Mouse (Mus musculus): Measurements from ENCODE around the gene Inpp5e.

Inpp5e gene

DNA sequence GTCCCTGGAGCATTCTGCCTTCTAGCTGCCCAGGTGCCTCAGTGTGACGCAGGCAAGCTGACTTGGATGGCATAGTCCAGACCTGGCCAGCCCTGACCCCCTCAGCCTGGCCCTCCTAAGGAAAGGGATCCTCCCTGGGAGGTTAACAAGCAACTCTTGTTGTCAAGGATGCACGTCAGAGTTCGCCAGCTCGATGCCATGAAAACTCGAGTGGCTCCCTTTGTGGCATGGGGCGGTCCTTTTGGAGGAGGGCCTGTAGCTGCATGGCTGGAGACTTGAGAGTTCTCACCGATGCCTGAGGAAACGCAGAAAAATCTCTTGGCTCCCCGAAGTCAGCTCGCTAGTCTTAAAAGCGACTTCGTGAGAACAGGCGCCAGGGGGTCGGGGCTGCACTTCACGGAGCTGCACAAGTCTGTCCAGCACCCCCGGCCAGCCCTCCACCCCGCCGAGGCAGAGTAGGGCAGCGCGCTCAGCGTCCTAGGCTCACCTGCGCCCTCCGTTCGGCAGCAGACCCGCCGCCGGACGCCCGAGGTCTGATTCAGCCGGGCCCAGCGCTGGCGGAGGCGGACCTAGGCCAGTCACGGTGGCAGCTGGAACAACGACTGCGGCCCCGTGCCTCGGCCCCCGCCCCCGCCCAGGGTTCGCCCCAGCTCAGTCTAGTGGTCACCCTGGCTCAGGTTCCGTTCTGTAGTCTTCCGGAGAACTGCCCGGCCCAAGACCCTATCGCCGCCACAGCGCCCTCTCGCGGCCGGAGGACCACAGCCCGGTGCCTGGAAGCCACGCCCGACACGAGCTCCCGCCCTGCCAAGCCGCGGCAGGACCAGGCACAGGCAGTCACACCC lies at the start of gene Inpp5e:
Gene Inpp5e (minus strand): TSS at position 689 of the 842 bp plus-strand sequence.
- DNase-seq (ENCODE audit: low spot score in 2 of 2): peak; percentile 81 to 96

GRCm38 (mm10) chr2:26458402-26459124 lies 49.6 kb upstream of the Inpp5e start:
- no peak for DNase-seq (ENCODE audit: low spot score in 2 of 2)

DNA sequence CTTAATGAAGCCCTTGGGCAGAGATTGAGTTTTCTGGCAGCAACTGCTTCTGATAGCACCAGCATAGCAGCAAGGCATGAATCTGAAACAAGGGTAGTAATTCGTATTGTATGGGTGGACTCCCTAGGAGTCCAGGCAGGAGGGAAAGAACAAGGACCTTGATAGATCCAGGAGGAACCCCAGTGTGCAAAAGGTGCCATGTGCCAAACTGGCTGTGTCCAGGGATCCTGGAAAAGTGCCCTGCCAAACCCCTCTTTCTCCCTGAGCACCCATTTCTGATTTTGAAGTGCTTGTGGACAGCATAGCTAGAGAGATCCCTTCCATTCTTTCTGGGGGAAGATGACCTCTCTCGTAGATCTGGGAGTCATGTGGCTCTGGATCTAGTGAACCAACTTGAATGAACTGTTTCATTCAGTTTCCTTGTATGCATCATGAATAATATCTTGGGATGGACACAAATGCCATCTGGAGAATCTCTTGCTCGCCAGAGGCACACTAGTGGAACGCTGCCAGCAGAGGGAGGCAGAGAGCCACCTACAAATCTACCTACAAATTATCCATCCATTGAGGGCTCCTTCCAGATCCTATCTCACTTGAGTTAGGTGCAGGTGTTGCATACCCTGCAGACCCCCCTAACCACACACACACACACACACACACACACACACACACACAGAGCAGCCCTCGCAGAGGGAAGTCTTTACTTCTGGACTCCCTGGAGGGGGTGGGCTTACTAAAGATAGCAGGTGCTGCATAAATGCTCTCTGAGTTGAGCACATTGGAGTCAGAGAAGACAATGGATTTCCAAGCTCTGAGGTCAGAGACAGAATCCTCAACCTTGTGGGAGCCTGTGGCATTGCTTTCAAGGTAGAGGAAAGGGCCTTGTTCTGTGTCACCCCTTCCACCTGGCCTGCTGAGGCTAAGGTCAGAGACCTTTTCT lies 40.4 kb upstream of the Inpp5e start:
- peak in 1 of 2 experiments; percentile 89 for DNase-seq (ENCODE audit: low spot score in 2 of 2)

- DNase-seq (ENCODE audit: low spot score in 2 of 2): no peak
Observed at GRCm38 (mm10) chr2:26447451-26447850, 38.4 kb upstream of the Inpp5e start.

GRCm38 (mm10) chr2:26446671-26447070 lies 37.7 kb upstream of the Inpp5e start:
- no peak for DNase-seq (ENCODE audit: low spot score in 2 of 2)

GRCm38 (mm10) chr2:26445666-26446445 lies 36.9 kb upstream of the Inpp5e start:
- peak; percentile 94 to 95 for DNase-seq (ENCODE audit: low spot score in 2 of 2)

- peak; percentile 98 to 99 for DNase-seq (ENCODE audit: low spot score in 2 of 2)
Observed at GRCm38 (mm10) chr2:26444946-26445665, 36.1 kb upstream of the Inpp5e start, which contains the start of gene Sec16a. Sec16a (minus strand) TSS chr2:26445216.

GRCm38 (mm10) chr2:26444368-26444767 lies 35.4 kb upstream of the Inpp5e start:
- DNase-seq (ENCODE audit: low spot score in 2 of 2): no peak

DNA sequence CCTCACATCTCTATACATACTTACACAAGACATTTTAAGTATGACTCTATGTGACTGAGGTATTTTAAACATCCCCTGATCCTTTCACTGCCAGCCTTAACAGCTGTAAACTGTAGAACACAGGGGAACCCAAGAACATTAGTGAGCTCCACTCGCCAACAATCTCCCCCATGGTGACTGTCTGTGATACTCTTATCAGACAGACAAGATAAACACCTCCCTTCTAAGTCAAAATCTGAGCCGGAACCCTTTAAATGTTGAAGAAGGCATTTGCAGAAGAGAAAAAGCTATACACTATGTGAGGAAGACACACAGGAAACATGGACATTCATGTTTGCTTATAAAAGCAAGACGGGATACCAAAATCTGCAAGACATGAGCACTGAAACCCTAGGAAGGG lies 34.9 kb upstream of the Inpp5e start:
- DNase-seq (ENCODE audit: low spot score in 2 of 2): no peak

DNA sequence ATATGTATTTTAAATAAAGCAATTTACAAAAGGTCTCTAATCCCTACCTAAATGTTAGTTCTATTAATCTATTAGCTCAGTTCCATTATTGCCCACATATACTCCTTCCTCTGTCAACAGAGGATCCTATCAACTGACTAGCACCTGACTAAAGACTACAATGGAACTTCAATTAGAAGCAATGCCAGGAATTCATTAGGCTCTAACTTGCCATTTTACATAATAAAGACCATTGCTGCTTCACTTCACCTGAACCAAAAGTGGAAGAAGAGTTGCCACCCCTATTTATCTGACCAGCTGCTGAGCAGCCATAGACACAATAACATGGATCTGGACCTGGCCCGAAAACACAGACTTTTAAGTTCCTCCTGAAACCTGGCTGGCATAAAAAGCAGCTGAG lies 33.8 kb upstream of the Inpp5e start:
- DNase-seq (ENCODE audit: low spot score in 2 of 2): no peak

DNA sequence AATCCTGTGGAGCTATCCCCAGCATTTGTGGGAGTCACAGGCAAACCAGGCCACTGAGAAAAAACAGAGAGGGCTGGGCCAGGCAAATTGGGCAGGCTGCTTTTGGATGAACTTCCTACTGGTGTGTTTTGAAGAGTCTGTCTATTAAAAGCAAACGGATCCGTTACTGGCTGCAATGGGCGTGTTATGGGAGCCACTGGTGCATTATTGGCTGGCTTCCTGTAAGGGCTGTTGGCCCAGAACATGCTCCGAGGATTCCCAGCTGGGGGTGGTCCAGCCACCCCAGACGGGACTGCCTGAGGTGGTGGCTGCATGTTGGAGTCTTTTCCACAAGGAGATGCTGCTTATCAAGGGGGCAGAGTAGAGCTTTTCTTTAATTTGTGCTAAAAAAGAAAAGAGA lies 32.7 kb upstream of the Inpp5e start:
- DNase-seq (ENCODE audit: low spot score in 2 of 2): no peak

GRCm38 (mm10) chr2:26441261-26441660 lies 32.3 kb upstream of the Inpp5e start:
- no peak for DNase-seq (ENCODE audit: low spot score in 2 of 2)

GRCm38 (mm10) chr2:26439671-26440070 lies 30.7 kb upstream of the Inpp5e start:
- DNase-seq (ENCODE audit: low spot score in 2 of 2): no peak

DNA sequence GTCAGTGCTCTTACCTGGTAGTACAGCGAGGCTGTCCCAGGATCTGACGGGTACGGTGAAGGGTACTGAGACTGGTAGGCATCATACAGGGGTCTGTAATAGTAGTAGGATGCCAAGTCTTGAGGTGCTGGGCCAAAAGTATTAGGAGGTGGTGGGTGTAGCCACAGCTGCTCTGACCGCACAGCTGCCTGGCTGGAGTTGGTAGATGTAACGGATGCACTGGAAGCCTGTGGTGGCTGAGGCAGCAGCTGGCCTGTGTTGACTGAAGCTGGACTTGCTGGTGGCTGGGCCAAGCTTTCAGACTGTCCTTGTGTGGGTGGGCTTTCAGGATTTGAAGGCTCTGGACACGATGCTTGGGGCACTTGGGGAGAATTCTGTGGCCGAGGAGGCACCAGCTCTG lies 29.4 kb upstream of the Inpp5e start:
- no peak for DNase-seq (ENCODE audit: low spot score in 2 of 2)

GRCm38 (mm10) chr2:26437221-26437620 lies 28.2 kb upstream of the Inpp5e start:
- peak in 1 of 2 experiments; percentile 37 for DNase-seq (ENCODE audit: low spot score in 2 of 2)

DNA sequence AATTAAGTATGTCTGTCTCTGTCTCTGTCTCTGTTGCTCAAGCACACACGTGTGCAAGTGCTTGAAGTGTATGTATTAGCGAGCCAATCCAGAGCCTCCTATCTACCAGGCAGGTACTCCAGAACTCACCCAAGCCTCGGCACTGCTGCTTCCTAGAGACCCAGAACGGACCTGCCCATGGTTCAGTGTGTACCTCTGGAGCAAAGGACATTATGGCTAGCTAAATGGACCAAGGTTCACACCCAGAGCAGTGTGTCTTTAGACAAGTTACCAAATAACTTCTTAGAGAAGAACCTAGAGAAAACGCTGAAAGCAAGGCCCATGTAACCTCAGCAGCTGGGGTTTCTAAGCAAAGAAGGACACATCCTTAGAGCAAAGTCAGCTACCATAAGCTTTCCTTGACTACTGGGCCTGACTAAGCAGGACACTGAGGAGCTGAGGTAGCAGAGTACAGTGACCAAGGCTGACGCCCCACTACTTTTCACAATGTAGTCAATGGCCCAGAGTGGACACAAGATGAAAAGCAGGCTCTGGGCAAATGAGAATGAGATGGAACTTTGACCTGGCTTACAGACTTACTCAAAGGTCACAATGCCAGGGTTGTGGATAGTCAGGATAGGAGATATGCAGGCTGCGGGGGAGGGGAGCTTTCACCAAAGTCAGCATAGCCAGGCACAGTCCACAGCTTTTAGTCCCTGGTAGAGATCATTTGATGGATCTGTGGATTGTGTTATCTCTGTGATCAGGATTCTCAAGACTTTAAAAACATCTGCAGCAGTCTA lies 26.0 kb upstream of the Inpp5e start:
- no peak for DNase-seq (ENCODE audit: low spot score in 2 of 2)

DNA sequence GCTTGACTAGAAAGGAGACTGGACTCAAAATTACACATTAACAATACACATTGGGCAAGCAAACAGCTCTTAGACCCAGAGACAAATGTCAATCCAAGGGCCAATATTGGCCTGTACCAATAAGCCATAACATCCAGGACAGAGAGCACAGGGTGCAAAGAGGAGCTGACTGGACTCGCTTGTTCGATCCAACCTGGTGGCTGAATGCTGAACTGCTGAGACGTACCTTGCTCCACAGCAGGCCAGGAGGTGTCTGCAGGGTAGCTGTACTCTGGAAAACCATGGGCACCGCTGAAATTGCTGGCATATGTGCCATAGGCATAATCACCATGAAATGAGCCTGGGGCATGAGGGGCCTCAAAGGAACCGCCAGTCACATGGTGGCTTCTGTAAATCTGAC lies 20.8 kb upstream of the Inpp5e start:
- DNase-seq (ENCODE audit: low spot score in 2 of 2): no peak

- no peak for DNase-seq (ENCODE audit: low spot score in 2 of 2)
Observed at GRCm38 (mm10) chr2:26424541-26424940, 15.5 kb upstream of the Inpp5e start.

DNA sequence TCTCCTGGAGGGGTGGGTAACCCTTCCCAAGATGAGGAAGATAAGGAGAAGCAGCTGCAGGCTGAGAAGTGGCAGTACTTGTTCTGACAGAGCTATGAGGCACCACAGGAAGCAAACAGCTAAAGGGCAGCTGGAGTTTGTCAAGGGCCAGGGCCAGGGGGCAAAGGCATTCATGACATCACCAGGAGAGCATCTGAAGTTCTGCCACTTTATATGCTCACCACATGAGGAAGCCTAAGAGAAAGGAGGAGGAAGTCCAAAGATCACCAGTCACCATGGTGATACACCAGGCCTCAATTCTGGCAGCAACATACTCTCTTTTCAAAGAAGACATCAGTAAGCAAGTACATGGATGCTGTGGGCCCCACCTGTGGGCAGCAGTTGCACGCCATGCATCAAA lies 14.1 kb upstream of the Inpp5e start:
- no peak for DNase-seq (ENCODE audit: low spot score in 2 of 2)

GRCm38 (mm10) chr2:26421969-26422368 lies 13.0 kb upstream of the Inpp5e start:
- DNase-seq (ENCODE audit: low spot score in 2 of 2): no peak

Data from left cerebral cortex, adult 9 months (tissue).